Mouse (Mus musculus): ENCODE measurements around the gene Dnal1. TPM values are rescaled to one million over a fixed set of nuclear protein-coding genes. Genes with fewer than 3 reads are reported as not detected.

Dnal1 gene
- total RNA-seq, 2 experiments from 2014 or later, result 0.08 TPM; not detected in 1

Other genes starting within 250 kb of the Dnal1 start
- 8.6 and 12.6 TPM in 2 replicates for gene Numb, start 192.4 kb upstream of the Dnal1 start, total RNA-seq (2015; ENCODE audit: low replicate concordance)
- 18.7 and 31.4 TPM in 2 replicates for gene Numb, start 192.4 kb upstream of the Dnal1 start, total RNA-seq (2017; ENCODE audit: low replicate concordance)
- 6.7 TPM in 1 of 2 replicates, not detected in the other for gene Riox1, start 163.8 kb upstream of the Dnal1 start, total RNA-seq (2015; ENCODE audit: low replicate concordance)
- 2.0 and 2.2 TPM in 2 replicates for gene Riox1, start 163.8 kb upstream of the Dnal1 start, total RNA-seq (2017; ENCODE audit: low replicate concordance)
- not detected in 2 replicates for gene Heatr4, start 129.5 kb upstream of the Dnal1 start, total RNA-seq (2015; ENCODE audit: low replicate concordance)
- not detected in 2 replicates for gene Heatr4, start 129.5 kb upstream of the Dnal1 start, total RNA-seq (2017; ENCODE audit: low replicate concordance)
- 0.72 and 1.3 TPM in 2 replicates for gene Acot2, start 126.5 kb upstream of the Dnal1 start, total RNA-seq (2015; ENCODE audit: low replicate concordance)
- 0.53 and 0.77 TPM in 2 replicates for gene Acot2, start 126.5 kb upstream of the Dnal1 start, total RNA-seq (2017; ENCODE audit: low replicate concordance)
- 2.2 TPM in 1 of 2 replicates, not detected in the other for gene Acot1, start 104.9 kb upstream of the Dnal1 start, total RNA-seq (2015; ENCODE audit: low replicate concordance)
- gene Acot1, start 104.9 kb upstream of the Dnal1 start, total RNA-seq (2017; ENCODE audit: low replicate concordance), result 13.4 TPM in 1 of 2 replicates, not detected in the other
- not detected in 2 replicates for gene Acot4, start 76.0 kb upstream of the Dnal1 start, total RNA-seq (2015; ENCODE audit: low replicate concordance)
- not detected in 2 replicates for gene Acot4, start 76.0 kb upstream of the Dnal1 start, total RNA-seq (2017; ENCODE audit: low replicate concordance)
- not detected in 2 replicates for gene Gm49366, start 75.4 kb upstream of the Dnal1 start, total RNA-seq (2015; ENCODE audit: low replicate concordance)
- not detected in 2 replicates for gene Gm49366, start 75.4 kb upstream of the Dnal1 start, total RNA-seq (2017; ENCODE audit: low replicate concordance)
- not detected in 2 replicates for gene Acot3, start 62.2 kb upstream of the Dnal1 start, total RNA-seq (2015; ENCODE audit: low replicate concordance)
- not detected in 2 replicates for gene Acot3, start 62.2 kb upstream of the Dnal1 start, total RNA-seq (2017; ENCODE audit: low replicate concordance)
- gene Acot5, start 45.0 kb upstream of the Dnal1 start, total RNA-seq (2015; ENCODE audit: low replicate concordance), result not detected in 2 replicates
- gene Acot5, start 45.0 kb upstream of the Dnal1 start, total RNA-seq (2017; ENCODE audit: low replicate concordance), result not detected in 2 replicates
- not detected in 2 replicates for gene Acot6, start 13.7 kb upstream of the Dnal1 start, total RNA-seq (2015; ENCODE audit: low replicate concordance)
- 0.13 TPM in 1 of 2 replicates, not detected in the other for gene Acot6, start 13.7 kb upstream of the Dnal1 start, total RNA-seq (2017; ENCODE audit: low replicate concordance)
- gene Pnma1, start 34.1 kb downstream of the Dnal1 start, total RNA-seq (2015; ENCODE audit: low replicate concordance), result 8.4 and 11.9 TPM in 2 replicates
- gene Pnma1, start 34.1 kb downstream of the Dnal1 start, total RNA-seq (2017; ENCODE audit: low replicate concordance), result 13.5 and 15.9 TPM in 2 replicates
- gene Elmsan1, start 104.5 kb downstream of the Dnal1 start, total RNA-seq (2015; ENCODE audit: low replicate concordance), result 20.9 and 23.5 TPM in 2 replicates
- 29.0 and 51.1 TPM in 2 replicates for gene Elmsan1, start 104.5 kb downstream of the Dnal1 start, total RNA-seq (2017; ENCODE audit: low replicate concordance)
- 8.4 and 12.6 TPM in 2 replicates for gene Ptgr2, start 170.9 kb downstream of the Dnal1 start, total RNA-seq (2015; ENCODE audit: low replicate concordance)
- 29.3 and 32.6 TPM in 2 replicates for gene Ptgr2, start 170.9 kb downstream of the Dnal1 start, total RNA-seq (2017; ENCODE audit: low replicate concordance)
- gene Zfp410, start 202.5 kb downstream of the Dnal1 start, total RNA-seq (2015; ENCODE audit: low replicate concordance), result 54.1 and 72.5 TPM in 2 replicates
- 63.2 and 85.4 TPM in 2 replicates for gene Zfp410, start 202.5 kb downstream of the Dnal1 start, total RNA-seq (2017; ENCODE audit: low replicate concordance)
- gene Coq6, start 247.3 kb downstream of the Dnal1 start, total RNA-seq (2015; ENCODE audit: low replicate concordance), result 17.2 and 19.5 TPM in 2 replicates
- gene Coq6, start 247.3 kb downstream of the Dnal1 start, total RNA-seq (2017; ENCODE audit: low replicate concordance), result 5.6 and 14.4 TPM in 2 replicates
- gene Fam161b, start 247.5 kb downstream of the Dnal1 start, total RNA-seq (2015; ENCODE audit: low replicate concordance), result 2.9 TPM in 1 of 2 replicates, not detected in the other
- 3.6 and 3.7 TPM in 2 replicates for gene Fam161b, start 247.5 kb downstream of the Dnal1 start, total RNA-seq (2017; ENCODE audit: low replicate concordance)